Mouse (Mus musculus) embryonic facial prominence, embryonic 10.5 days (tissue): ENCODE results near the gene Cdt1. TPM values are rescaled to one million over a fixed set of nuclear protein-coding genes. Genes with fewer than 3 reads are reported as not detected.

Source experiments
- DNase-seq: peaks from one replicate; pipeline ENCODE4 v3.0.0-alpha.2; 2017; ENCODE audit warnings: low spot score
- H3K27ac ChIP-seq: fragments of 300-500 bp; sonication (generic); replicated peaks from 2 replicates; pipeline ENCODE4 v1.5.1; 2016; ENCODE audit warnings: mild to moderate bottlenecking
- H3K27me3 ChIP-seq: fragments of 300-500 bp; sonication (generic); replicated peaks from 2 replicates; pipeline ENCODE4 v1.6.1; 2016; ENCODE audit warnings: low read depth, mild to moderate bottlenecking; ENCODE audit not compliant: poor library complexity, severe bottlenecking
- H3K36me3 ChIP-seq: fragments of 300-500 bp; sonication (generic); replicated peaks from 2 replicates; pipeline ENCODE4 v1.6.1; 2016; ENCODE audit warnings: mild to moderate bottlenecking, moderate library complexity
- H3K4me1 ChIP-seq: fragments of 300-500 bp; sonication (generic); 2 replicates; pipeline ENCODE4 v1.6.1; 2016
- H3K4me3 ChIP-seq: fragments of 300-500 bp; sonication (generic); 2 replicates; pipeline ENCODE4 v1.5.1; 2016; ENCODE audit warnings: mild to moderate bottlenecking, moderate library complexity
- H3K9me3 ChIP-seq: fragments of 300-500 bp; sonication (generic); 2 replicates; pipeline ENCODE4 v1.6.1; 2016; ENCODE audit warnings: mild to moderate bottlenecking
- WGBS: fragments of 180-500 bp; shearing (Covaris S2); methylation state at CpG from one replicate; pipeline ENCODE4 v1.1.7; 2016; 5-methylcytosine and 5-hydroxymethylcytosine counted together
- polyA plus RNA-seq: library from polyadenylated mRNA; unstranded; fragments of >200 nt; fragmentation: Nextera tagmentation; extraction: Ambion mirVana; gene quantifications from 2 replicates; pipeline ENCODE4 v1.2.1, GENCODE M21; 2016

Gene Cdt1
- 70.0 and 76.4 TPM in 2 replicates for polyA plus RNA-seq

- Histone ChIP-seq H3K4me3 (peak within 1 kb of the TSS; percentile 82), H3K27me3 (no peaks in the 10 kb centered on the region)
- under 1% methylated on average over 62 of the region's 62 CpGs for WGBS
These were observed at the start of gene Cdt1 for GRCm38 (mm10) chr8:122567361-122568108. Gene Cdt1, plus strand, starts transcription at chr8:122568015.

GRCm38 (mm10) chr8:122520611-122521010 is 47.2 kb upstream of the Cdt1 start:
- H3K27ac ChIP-seq = 0 out of 2 replicates have a peak overlapping the region, but pooled peaks have one; percentile 31
- H3K4me1 ChIP-seq = peaks cover 80% of the 10 kb centered on the region
- no peak overlapping the region for H3K4me3 ChIP-seq
- 75% methylated on average over 11 of the region's 11 CpGs for WGBS
- no peaks in the 10 kb centered on the region for H3K9me3 ChIP-seq
- no peak for DNase-seq
- no peaks in the 10 kb centered on the region for H3K27me3 ChIP-seq
- H3K36me3 ChIP-seq = no peaks in the 10 kb centered on the region

More at GRCm38 (mm10) chr8:122567361-122568108, at the start of gene Cdt1:
- Histone ChIP-seq H3K9me3 (no peaks in the 10 kb centered on the region), H3K4me1 (peaks cover 42% of the 10 kb centered on the region), H3K27ac (peak within 1 kb of the TSS; percentile 96), H3K36me3 (peaks cover 46% of the 10 kb centered on the region)
- DNase-seq = peak; percentile 98

GRCm38 (mm10) chr8:122522796-122523651 is 44.8 kb upstream of the Cdt1 start:
- Histone ChIP-seq H3K27ac (peak overlapping the region; percentile 72), H3K36me3 (0 out of 2 replicates have a peak, but pooled peaks cover under 1% of the 10 kb centered on the region), H3K4me3 (peak overlapping the region; percentile 23; the same call in 1 of the 2 replicates), H3K9me3 (no peaks in the 10 kb centered on the region), H3K27me3 (no peaks in the 10 kb centered on the region), H3K4me1 (peaks cover 75% of the 10 kb centered on the region)
- peak; percentile 34 for DNase-seq
- 58% methylated on average over 14 of the region's 14 CpGs for WGBS

- Histone ChIP-seq H3K27me3 (no peaks in the 10 kb centered on the region), H3K4me1 (peaks cover 68% of the 10 kb centered on the region), H3K27ac (peak overlapping the region; percentile 72), H3K9me3 (no peaks in the 10 kb centered on the region; the same call in 1 of the 2 replicates), H3K4me3 (peak overlapping the region; percentile 28; the same call in 1 of the 2 replicates), H3K36me3 (peaks cover 5% of the 10 kb centered on the region; the same call in 1 of the 2 replicates)
- 26% methylated on average over 23 of the region's 23 CpGs for WGBS
- no peak for DNase-seq
These were observed 44.0 kb upstream of the Cdt1 start for GRCm38 (mm10) chr8:122523652-122524360.

GRCm38 (mm10) chr8:122524506-122524905 is 43.3 kb upstream of the Cdt1 start:
- Histone ChIP-seq H3K4me1 (peaks cover 64% of the 10 kb centered on the region), H3K27me3 (no peaks in the 10 kb centered on the region), H3K36me3 (peaks cover 8% of the 10 kb centered on the region; the same call in 1 of the 2 replicates), H3K27ac (peak overlapping the region; percentile 72), H3K4me3 (no peak overlapping the region), H3K9me3 (no peaks in the 10 kb centered on the region; the same call in 1 of the 2 replicates)
- DNase-seq = no peak
- 78% methylated on average over 6 of the region's 6 CpGs for WGBS

GRCm38 (mm10) chr8:122525004-122525403 is 42.8 kb upstream of the Cdt1 start:
- no peaks in the 10 kb centered on the region; the same call in 1 of the 2 replicates for H3K9me3 ChIP-seq
- no peak for DNase-seq
- peaks cover 8% of the 10 kb centered on the region; the same call in 1 of the 2 replicates for H3K36me3 ChIP-seq
- H3K4me1 ChIP-seq = peaks cover 59% of the 10 kb centered on the region
- WGBS = 82% methylated on average over 6 of the region's 6 CpGs
- H3K4me3 ChIP-seq = no peak overlapping the region
- peak overlapping the region; percentile 55 for H3K27ac ChIP-seq
- no peaks in the 10 kb centered on the region for H3K27me3 ChIP-seq

- no peaks in the 10 kb centered on the region; the same call in 1 of the 2 replicates for H3K9me3 ChIP-seq
- H3K27me3 ChIP-seq = no peaks in the 10 kb centered on the region
- peak overlapping the region; percentile 55 for H3K27ac ChIP-seq
- H3K4me1 ChIP-seq = peaks cover 58% of the 10 kb centered on the region
- H3K36me3 ChIP-seq = peaks cover 8% of the 10 kb centered on the region; the same call in 1 of the 2 replicates
- DNase-seq = no peak
- no peak overlapping the region for H3K4me3 ChIP-seq
- whole genome bisulfite sequencing = 69% methylated on average over 3 of the region's 3 CpGs
These were observed 41.7 kb upstream of the Cdt1 start for GRCm38 (mm10) chr8:122526084-122526483.

GRCm38 (mm10) chr8:122526526-122527170 is 41.2 kb upstream of the Cdt1 start:
- Histone ChIP-seq H3K27me3 (no peaks in the 10 kb centered on the region), H3K4me3 (no peak overlapping the region), H3K4me1 (peaks cover 63% of the 10 kb centered on the region), H3K36me3 (peaks cover 8% of the 10 kb centered on the region; the same call in 1 of the 2 replicates), H3K27ac (peak overlapping the region; percentile 55), H3K9me3 (no peaks in the 10 kb centered on the region; the same call in 1 of the 2 replicates)
- DNase-seq = no peak
- 57% methylated on average over 7 of the region's 7 CpGs for WGBS

GRCm38 (mm10) chr8:122527937-122528336 is 39.9 kb upstream of the Cdt1 start:
- WGBS = 93% methylated on average over 3 of the region's 3 CpGs
- no peak for DNase-seq
- Histone ChIP-seq H3K27ac (no peak overlapping the region), H3K36me3 (peaks cover 8% of the 10 kb centered on the region; the same call in 1 of the 2 replicates), H3K4me3 (no peak overlapping the region), H3K27me3 (no peaks in the 10 kb centered on the region), H3K4me1 (peaks cover 70% of the 10 kb centered on the region), H3K9me3 (no peaks in the 10 kb centered on the region; the same call in 1 of the 2 replicates)

- Histone ChIP-seq H3K9me3 (no peaks in the 10 kb centered on the region; the same call in 1 of the 2 replicates), H3K27ac (no peak overlapping the region), H3K27me3 (no peaks in the 10 kb centered on the region), H3K4me3 (no peak overlapping the region), H3K36me3 (peaks cover 12% of the 10 kb centered on the region; the same call in 1 of the 2 replicates), H3K4me1 (peaks cover 62% of the 10 kb centered on the region)
- WGBS = 90% methylated on average over 4 of the region's 4 CpGs
- DNase-seq = no peak
These were observed 38.7 kb upstream of the Cdt1 start for GRCm38 (mm10) chr8:122529159-122529558.

GRCm38 (mm10) chr8:122531312-122531711 is 36.5 kb upstream of the Cdt1 start:
- Histone ChIP-seq H3K27me3 (no peaks in the 10 kb centered on the region), H3K9me3 (no peaks in the 10 kb centered on the region; the same call in 1 of the 2 replicates), H3K4me1 (peaks cover 44% of the 10 kb centered on the region), H3K4me3 (no peak overlapping the region), H3K27ac (peak overlapping the region; percentile 61; the same call in 1 of the 2 replicates), H3K36me3 (peaks cover 12% of the 10 kb centered on the region; the same call in 1 of the 2 replicates)
- 80% methylated on average over 8 of the region's 8 CpGs for WGBS
- no peak for DNase-seq
